Mouse (Mus musculus) cerebellum, postnatal 10 days (tissue): ENCODE measurements around the gene Prss8.
A peak's percentile ranks its signal among the peaks of the same experiment; 100 is the strongest.

ENCODE experiments used
- DNase-seq, 2 experiments: peaks; one replicate each; pipeline ENCODE4 v3.0.0; 2021; ENCODE audit warnings: mixed read lengths in 2 of 2

The Prss8 gene

GRCm38 (mm10) chr7:127894480-127894879 lies 35.4 kb downstream of the Prss8 start:
- DNase-seq = no peak

DNA sequence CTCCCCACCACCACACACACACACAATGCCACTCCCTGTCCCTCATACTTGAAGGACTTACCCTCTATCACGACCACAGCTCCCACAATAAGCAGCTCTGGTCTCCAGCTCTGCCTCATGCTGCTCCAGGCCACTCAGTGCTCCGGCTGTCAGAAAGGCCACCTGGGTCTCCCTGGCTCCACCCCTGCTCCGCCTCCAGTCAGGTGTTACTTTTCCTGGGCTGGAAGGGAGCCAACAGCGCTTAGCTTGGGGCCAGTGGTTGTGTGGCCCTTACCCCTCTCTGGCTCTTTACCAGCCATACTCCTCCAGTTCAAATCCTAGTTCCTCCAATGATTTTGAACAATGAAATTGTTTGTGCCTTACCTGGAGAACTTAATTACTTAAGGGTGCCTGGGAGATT lies 39.1 kb downstream of the Prss8 start, which contains the start of gene Prss53:
Gene Prss53, minus strand, starts transcription at position 173 of the 400 bp plus-strand sequence.
- no peak for DNase-seq

DNA sequence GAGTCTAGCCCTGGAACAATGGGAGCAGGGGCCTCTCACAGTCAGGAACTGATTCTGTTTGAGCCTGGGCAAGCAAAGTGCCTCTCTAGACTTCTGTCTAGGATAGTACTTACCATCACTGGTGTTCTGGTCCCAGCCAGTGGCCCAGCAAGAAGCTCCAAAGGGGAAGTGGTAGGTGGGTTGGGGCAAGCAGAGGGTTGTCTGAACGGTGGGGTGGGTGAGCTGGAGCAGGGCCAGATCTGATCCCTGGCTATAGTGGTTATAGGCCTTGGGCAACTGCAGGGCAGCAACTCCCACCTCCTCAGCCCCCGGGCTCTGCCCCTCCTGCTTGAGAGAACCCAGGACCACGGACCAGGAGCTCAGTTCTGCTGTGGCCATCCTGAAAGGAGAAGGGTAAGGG lies 41.1 kb downstream of the Prss8 start:
- no peak for DNase-seq

GRCm38 (mm10) chr7:127887781-127888180 lies 42.1 kb downstream of the Prss8 start:
- no peak for DNase-seq

- DNase-seq = no peak
Measured at GRCm38 (mm10) chr7:127887191-127887590, 42.7 kb downstream of the Prss8 start.

- no peak for DNase-seq
Measured at GRCm38 (mm10) chr7:127886551-127886950, 43.4 kb downstream of the Prss8 start.

GRCm38 (mm10) chr7:127885951-127886350 lies 44.0 kb downstream of the Prss8 start:
- DNase-seq = peak; percentile 33 to 40

- no peak for DNase-seq
Measured at GRCm38 (mm10) chr7:127880431-127880830, 49.5 kb downstream of the Prss8 start.

DNA sequence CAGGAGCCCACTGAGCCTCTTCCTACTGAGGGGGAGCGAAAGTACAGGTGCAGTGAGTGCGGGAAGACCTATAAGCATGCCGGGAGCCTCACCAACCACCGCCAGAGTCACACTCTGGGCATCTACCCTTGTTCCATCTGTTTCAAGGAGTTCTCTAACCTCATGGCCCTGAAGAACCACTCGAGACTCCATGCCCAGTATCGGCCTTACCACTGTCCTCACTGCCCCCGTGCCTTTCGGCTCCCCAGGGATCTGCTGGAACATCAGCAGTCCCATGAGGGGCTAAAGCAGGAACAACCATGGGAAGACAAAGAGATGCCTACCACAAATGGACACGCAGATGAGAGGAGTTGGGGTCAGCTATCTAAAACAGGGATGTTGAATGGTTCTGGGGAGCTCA lies 50.6 kb downstream of the Prss8 start:
- no peak for DNase-seq

DNA sequence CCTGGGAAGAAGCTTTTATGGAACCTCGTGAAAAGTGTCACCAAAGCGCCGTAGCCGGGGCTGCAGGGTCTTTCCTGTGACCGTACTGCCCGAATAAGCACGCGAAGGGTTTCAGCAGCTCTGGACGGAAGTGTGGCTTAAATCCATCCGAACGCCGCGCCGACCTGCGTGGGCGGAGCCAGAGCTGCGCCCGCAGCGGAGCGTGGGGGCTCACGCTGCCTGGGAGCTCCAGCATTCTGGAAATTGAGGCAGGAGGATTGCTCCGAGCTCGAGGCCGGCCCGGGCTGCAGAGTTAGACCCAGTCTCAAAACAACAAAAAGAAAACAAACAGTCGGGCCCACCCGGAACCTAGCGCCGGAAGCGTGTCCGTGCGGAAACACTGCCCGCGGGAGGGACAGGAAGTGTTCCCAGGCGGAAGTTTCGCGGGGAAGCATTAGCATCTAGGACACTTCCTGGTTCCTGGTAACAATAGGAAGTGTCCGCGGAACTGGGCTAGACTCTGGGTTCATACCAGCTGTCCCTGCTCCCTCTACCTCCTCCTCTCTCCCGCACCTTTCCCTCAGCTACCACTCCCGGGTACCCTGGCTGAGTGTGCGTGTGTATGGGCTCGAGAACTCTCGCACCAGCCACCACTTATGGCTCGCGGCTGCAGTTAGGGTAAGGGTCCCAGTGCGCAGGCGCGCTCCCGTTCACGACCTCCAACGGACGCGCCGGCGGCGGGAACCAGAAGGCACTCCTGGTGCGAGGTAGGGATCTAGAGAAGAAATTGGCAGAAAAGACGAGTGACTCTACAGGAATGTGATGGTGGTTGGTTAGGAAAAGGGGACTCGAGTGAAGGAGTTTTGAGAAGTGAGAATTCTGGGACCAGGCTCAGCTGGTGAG lies 53.2 kb downstream of the Prss8 start, which contains the start of gene Zfp668:
Gene Zfp668, minus strand, starts transcription at position 362 of the 882 bp plus-strand sequence.
- DNase-seq = peak; percentile 94 to 95

DNA sequence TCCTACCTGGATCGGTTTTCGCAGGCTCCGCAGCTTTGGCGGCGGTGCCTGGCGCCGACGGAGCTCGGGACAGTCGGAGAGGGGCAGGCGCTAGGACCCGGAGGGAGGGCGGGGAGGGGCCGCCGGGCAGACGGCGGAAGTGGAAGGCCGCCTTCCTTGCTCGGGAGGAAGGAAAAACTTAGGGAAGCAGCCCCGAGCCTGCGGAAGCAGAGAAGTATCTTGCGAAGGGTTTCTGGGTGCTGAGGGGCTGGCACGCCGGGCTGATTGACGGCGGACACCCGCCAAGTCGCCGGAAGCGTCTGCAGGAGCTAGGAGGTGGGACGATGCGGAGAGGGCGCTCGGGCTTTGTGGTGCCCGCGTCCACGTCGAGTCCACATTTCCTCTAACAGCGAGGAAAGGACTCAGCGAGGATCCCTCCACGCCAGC lies 53.9 kb downstream of the Prss8 start, which contains the start of gene Zfp646:
Gene Zfp646, plus strand, starts transcription at position 181 of the 426 bp plus-strand sequence.
- peak; percentile 88 to 89 for DNase-seq
